21 mouse cellular contexts compared by ENCODE assay signal in the genomic region with DNA sequence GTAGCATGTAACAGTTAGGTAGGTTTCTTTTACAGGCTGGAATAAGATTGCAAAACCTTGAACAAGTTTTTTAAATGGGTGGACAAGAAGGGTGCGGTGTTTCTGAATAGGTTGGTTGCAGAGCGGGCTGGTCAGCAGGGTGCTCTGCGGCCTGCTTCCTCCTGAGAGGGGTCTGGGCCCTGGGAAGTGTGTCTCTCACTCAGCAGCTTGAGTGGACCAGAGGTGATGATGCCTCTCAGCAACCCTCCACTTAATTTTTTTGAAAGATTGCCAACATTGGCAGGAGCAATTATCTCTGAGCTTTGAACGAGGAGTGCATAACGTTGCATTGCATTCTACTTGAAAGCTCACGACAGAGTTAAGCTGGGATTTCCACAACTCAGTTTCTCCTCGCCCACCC.
"Had no signal": no experiment of that assay in that cellular context is flagged by ENCODE, and none has a peak within 500 bp of the region (broad histone marks: within the 10 kb centered on the region; RNA-seq: fewer than 3 reads in every experiment).

No protein-coding gene starts in this region.

- H3K4me1 ChIP-seq: midbrain, embryonic 12.5 days; midbrain, embryonic 15.5 days; neural tube, embryonic 12.5 days; neural tube, embryonic 15.5 days had no signal

- H3K27me3 ChIP-seq: midbrain, embryonic 15.5 days; neural tube, embryonic 12.5 days had no signal

- ATAC-seq: liver, postnatal 0 days; lung, postnatal 0 days; midbrain, embryonic 15.5 days had no signal

- H3K9me3 ChIP-seq: midbrain, embryonic 12.5 days; midbrain, embryonic 15.5 days; neural tube, embryonic 12.5 days; neural tube, embryonic 15.5 days had no signal

- H3K4me2 ChIP-seq: liver, embryonic 11.5 days; lung, embryonic 14.5 days; midbrain, embryonic 12.5 days; midbrain, embryonic 15.5 days; neural tube, embryonic 12.5 days; neural tube, embryonic 15.5 days had no signal

- H3K27ac ChIP-seq: kidney, postnatal 0 days; layer of hippocampus, adult 2 months; liver, embryonic 14.5 days; macrophage; midbrain, embryonic 12.5 days; midbrain, embryonic 15.5 days; neural tube, embryonic 12.5 days; neural tube, embryonic 15.5 days; stomach, postnatal 0 days had no signal

- H3K36me3 ChIP-seq: midbrain, embryonic 12.5 days; midbrain, embryonic 15.5 days; neural tube, embryonic 12.5 days; neural tube, embryonic 15.5 days had no signal

- DNase-seq: kidney, postnatal 25 days; layer of hippocampus, adult 9-11 months; liver, postnatal 0 days; lung, embryonic 14.5 days; right cerebral cortex, adult 18-20 months; right cerebral cortex, postnatal 14 days; right cerebral cortex, postnatal 4 days; thymus, adult 2 months; thymus, postnatal 14 days; thymus, postnatal 4 days had no signal

- H3K4me3 ChIP-seq: layer of hippocampus, adult 2 months; midbrain, embryonic 12.5 days; midbrain, embryonic 15.5 days; neural tube, embryonic 12.5 days; neural tube, embryonic 15.5 days had no signal

- H3K9ac ChIP-seq: liver, embryonic 14.5 days; liver, postnatal 0 days; lung, embryonic 14.5 days; midbrain, embryonic 12.5 days; midbrain, embryonic 15.5 days; neural tube, embryonic 12.5 days; neural tube, embryonic 15.5 days had no signal
